Mouse (Mus musculus) CD4-positive helper T cell, adult 2 months (primary cell): ENCODE results near the gene Drap1.

ENCODE experiments used
- DNase-seq: peaks from one replicate; pipeline ENCODE4 v3.0.0-alpha.2; 2012; ENCODE audit warnings: low read depth, missing footprints, low spot score

The Drap1 gene

DNA sequence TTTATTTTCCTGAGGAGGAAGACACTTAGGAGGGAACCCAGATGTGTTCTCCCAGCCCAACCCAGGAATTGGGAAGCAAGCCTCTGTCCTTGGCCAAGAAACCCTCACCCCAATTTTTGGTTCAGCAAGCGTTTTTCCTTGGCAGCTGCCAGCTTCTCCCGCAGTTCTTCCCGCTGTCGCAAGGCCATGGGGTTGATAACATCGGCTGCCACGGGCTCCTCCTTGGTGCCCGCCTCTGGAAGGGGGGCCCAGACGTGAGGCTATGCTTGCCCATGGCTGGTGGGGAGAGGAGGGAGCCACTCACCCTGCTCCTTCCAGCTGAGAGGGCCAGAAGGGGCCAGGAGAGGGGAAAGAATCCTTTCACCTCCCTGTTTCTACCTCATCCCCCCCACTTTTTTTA is 40.1 kb downstream of the Drap1 start:
- DNase-seq = no peak

DNA sequence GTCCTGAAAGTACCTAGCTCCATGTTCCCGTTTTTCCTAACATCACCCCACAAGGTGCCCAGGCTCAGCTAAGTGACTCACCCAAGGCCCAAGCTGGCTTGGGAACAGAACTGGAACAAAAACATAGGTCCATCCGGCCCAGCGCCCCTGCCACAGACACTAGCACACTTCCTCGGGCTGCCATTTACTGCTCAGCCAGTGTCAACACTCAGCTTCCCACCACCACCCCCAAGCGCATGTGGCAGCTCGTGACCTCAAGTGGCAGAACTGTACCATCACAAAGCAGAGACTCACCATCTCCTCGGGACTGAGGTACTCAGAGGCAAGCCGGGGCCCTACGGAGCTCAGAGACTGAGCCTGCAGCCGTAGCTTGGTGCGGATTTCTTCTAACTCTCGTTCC is 41.5 kb downstream of the Drap1 start:
- no peak for DNase-seq

DNA sequence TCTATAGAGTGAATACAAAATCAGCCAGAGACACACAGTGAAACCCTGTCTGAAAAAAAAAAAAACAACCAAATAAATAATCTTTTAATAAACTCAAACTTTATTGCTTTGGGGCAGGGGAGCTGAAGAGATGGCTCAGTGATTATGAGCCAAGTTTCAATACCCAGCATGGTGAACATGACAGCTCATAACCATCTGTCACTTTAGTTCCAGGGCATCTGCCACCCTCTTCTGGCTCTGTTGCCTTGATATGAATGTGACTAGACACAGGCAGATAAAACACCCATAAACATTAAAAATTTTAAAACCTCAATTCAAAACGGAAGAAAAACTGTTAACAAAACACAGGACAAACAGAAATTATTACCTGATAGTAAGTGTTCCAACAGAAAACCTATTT is 47.3 kb downstream of the Drap1 start:
- DNase-seq = no peak

DNA sequence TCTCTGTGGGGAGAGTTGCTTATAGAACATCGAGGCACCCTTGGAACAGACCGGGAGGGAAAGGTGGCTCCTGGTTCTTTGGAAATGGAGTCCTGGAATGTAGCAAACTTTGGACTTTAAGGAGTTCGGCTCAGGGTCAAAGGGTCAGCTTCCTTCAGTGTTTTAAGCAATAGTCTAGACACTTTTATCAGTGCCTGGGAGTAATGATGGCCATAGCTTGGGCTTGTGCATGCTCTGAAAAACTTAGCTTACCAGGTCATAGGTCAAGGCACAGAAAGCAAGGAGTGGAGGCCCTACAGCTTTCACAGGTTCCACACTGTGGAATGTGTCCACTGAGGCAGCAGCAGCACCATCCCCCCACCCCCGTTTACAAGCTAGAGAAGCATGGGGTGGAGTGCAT is 50.0 kb downstream of the Drap1 start:
- no peak for DNase-seq

DNA sequence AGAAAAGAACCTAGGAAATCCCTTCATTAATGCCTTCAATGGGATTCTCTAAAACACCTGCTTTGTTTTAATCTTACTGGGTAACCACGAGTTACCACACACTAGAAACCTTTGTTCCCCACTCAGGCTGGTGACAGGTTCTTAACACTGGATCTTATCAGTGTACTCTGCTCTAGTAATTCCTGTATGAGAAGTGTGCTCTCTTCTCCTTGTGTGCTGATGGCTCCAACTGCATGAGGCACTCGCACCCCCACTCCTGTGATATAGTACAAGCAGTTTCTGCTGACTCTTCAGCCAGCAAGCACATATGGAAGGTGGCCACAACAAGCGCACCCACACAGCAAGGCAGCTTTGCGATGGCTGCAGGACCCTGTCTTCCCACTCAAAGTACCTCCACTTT is 50.6 kb downstream of the Drap1 start:
- no peak for DNase-seq
